Comparison of ENCODE assay signal across 8 mouse cellular contexts in genomic region chr10:14705072-14706066, GRCm38 (mm10). TPM values are rescaled to one million over a fixed set of nuclear protein-coding genes. Genes with fewer than 3 reads are reported as not detected.
DNase-seq lines count a peak whose midpoint lies in the region; ATAC-seq and TF ChIP-seq lines count a peak whose summit lies in the region.

Gene Vta1 (minus strand): TSS chr10:14705560.
Gene Nmbr (plus strand): TSS chr10:14705591.

- TF ChIP-seq CTCF in bone marrow, adult 2 months (IDR thresholded peaks at IDR 0.05; ENCODE audit: control insufficient read depth, insufficient read depth, low read length), result peak; percentile 78
- peak; percentile 93 for TF ChIP-seq CTCF in midbrain, postnatal 0 days (IDR thresholded peaks at IDR 0.05)

- no peaks in the 10 kb centered on the region for H3K4me1 ChIP-seq in bone marrow, adult 2 months (ENCODE audit: control insufficient read depth, insufficient read depth, low read length)
- H3K4me1 ChIP-seq in embryonic facial prominence, embryonic 15.5 days, result peaks cover 11% of the 10 kb centered on the region
- H3K4me1 ChIP-seq in limb, embryonic 14.5 days (ENCODE audit: control insufficient read depth, insufficient read depth, low read length), result peaks cover 12% of the 10 kb centered on the region
- H3K4me1 ChIP-seq in midbrain, postnatal 0 days (ENCODE audit: insufficient read depth, low read length), result 0 out of 2 replicates have a peak, but pooled peaks cover 4% of the 10 kb centered on the region

- ATAC-seq in embryonic facial prominence, embryonic 15.5 days (ENCODE audit: insufficient number of reproducible peaks, low FRiP score, low TSS enrichment, low read depth), result peak; percentile 94
- peak; percentile 98 for ATAC-seq in limb, embryonic 14.5 days (ENCODE audit: low FRiP score, low read depth)
- ATAC-seq in midbrain, postnatal 0 days (ENCODE audit: low FRiP score), result peak; percentile 97

- TF ChIP-seq POLR2A in bone marrow, adult 2 months (IDR thresholded peaks at IDR 0.05; ENCODE audit: borderline replicate concordance, control insufficient read depth, low read depth, low read length), result peak; percentile 60; the same call in 1 of the 2 replicates
- TF ChIP-seq POLR2A in limb, embryonic 14.5 days (IDR thresholded peaks at IDR 0.05; ENCODE audit: borderline replicate concordance, extremely low read depth, insufficient read depth, insufficient read length), result no peak

- peak within 1 kb of the TSS; percentile 53 for H3K4me2 ChIP-seq in embryonic facial prominence, embryonic 15.5 days (replicated peaks)
- H3K4me2 ChIP-seq in limb, embryonic 14.5 days (replicated peaks; ENCODE audit: low read depth, low read length, severe bottlenecking), result peak within 1 kb of the TSS; percentile 63
- peak within 1 kb of the TSS; percentile 66 for H3K4me2 ChIP-seq in midbrain, postnatal 0 days (ENCODE audit: low read depth, low read length, poor library complexity, severe bottlenecking)

- no peaks in the 10 kb centered on the region for H3K27me3 ChIP-seq in embryonic facial prominence, embryonic 15.5 days
- no peaks in the 10 kb centered on the region for H3K27me3 ChIP-seq in limb, embryonic 14.5 days (ENCODE audit: control insufficient read depth, insufficient read depth, low read length)
- H3K27me3 ChIP-seq in midbrain, postnatal 0 days (ENCODE audit: insufficient read depth, low read length), result no peaks in the 10 kb centered on the region

- peak within 1 kb of the TSS; percentile 92 for H3K4me3 ChIP-seq in bone marrow, adult 2 months (replicated peaks; ENCODE audit: control insufficient read depth, low read depth, low read length)
- H3K4me3 ChIP-seq in embryonic facial prominence, embryonic 15.5 days (replicated peaks), result peak within 1 kb of the TSS; percentile 95
- H3K4me3 ChIP-seq in limb, embryonic 14.5 days (replicated peaks; ENCODE audit: low read length), result peak within 1 kb of the TSS; percentile 97
- H3K4me3 ChIP-seq in midbrain, postnatal 0 days (ENCODE audit: low read depth, low read length), result peak within 1 kb of the TSS; percentile 69

- H3K9me3 ChIP-seq in embryonic facial prominence, embryonic 15.5 days (replicated peaks), result no peaks in the 10 kb centered on the region
- H3K9me3 ChIP-seq in limb, embryonic 14.5 days (ENCODE audit: control insufficient read depth, low read length), result no peaks in the 10 kb centered on the region
- H3K9me3 ChIP-seq in midbrain, postnatal 0 days (ENCODE audit: low read length), result no peaks in the 10 kb centered on the region

- under 1% methylated on average over 50 of the region's 50 CpGs for WGBS in bone marrow, adult 2 months
- under 1% methylated on average over 49 of the region's 50 CpGs for WGBS in embryonic facial prominence, embryonic 15.5 days
- WGBS in limb, embryonic 14.5 days, result under 1% methylated on average over 50 of the region's 50 CpGs
- under 1% methylated on average over 50 of the region's 50 CpGs for WGBS in midbrain, postnatal 0 days

- H3K9ac ChIP-seq in embryonic facial prominence, embryonic 15.5 days, result peak within 1 kb of the TSS; percentile 74
- peak within 1 kb of the TSS; percentile 82 for H3K9ac ChIP-seq in limb, embryonic 14.5 days (ENCODE audit: low read depth, low read length, severe bottlenecking)
- peak within 1 kb of the TSS; percentile 66 for H3K9ac ChIP-seq in midbrain, postnatal 0 days (replicated peaks; ENCODE audit: low read length, poor library complexity, severe bottlenecking)

- peak; percentile 98 for DNase-seq in 416B (ENCODE audit: low read depth)
- peak; percentile 100 for DNase-seq in heart, adult 8-10 months (ENCODE audit: low spot score)
- peak; percentile 99 for DNase-seq in kidney, adult 9 months
- DNase-seq in limb, embryonic 14.5 days (ENCODE audit: low spot score), result peak; percentile 97
- peak; percentile 99 for DNase-seq in midbrain, postnatal 0 days (ENCODE audit: low spot score)
- peak; percentile 89 to 92 for DNase-seq in spleen, postnatal 14 days (ENCODE audit: low spot score in 2 of 2)

- H3K27ac ChIP-seq in bone marrow, adult 2 months (ENCODE audit: control insufficient read depth, insufficient read depth, low read depth, low read length, poor library complexity), result peak within 1 kb of the TSS; percentile 60
- H3K27ac ChIP-seq in embryonic facial prominence, embryonic 15.5 days (replicated peaks), result peak within 1 kb of the TSS; percentile 66
- H3K27ac ChIP-seq in limb, embryonic 14.5 days (replicated peaks; ENCODE audit: low read depth, low read length), result peak within 1 kb of the TSS; percentile 43; the same call in 1 of the 2 replicates
- peak within 1 kb of the TSS; percentile 70 for H3K27ac ChIP-seq in midbrain, postnatal 0 days (ENCODE audit: low read depth, low read length)

- no peaks in the 10 kb centered on the region for H3K36me3 ChIP-seq in embryonic facial prominence, embryonic 15.5 days
- H3K36me3 ChIP-seq in limb, embryonic 14.5 days (ENCODE audit: control insufficient read depth, insufficient read depth, low read length), result no peaks in the 10 kb centered on the region
- no peaks in the 10 kb centered on the region for H3K36me3 ChIP-seq in midbrain, postnatal 0 days (ENCODE audit: insufficient read depth, low read length)

RNA-seq across cellular contexts. Expression of gene Vta1, which starts in this region (rescaled TPM):
- 24.7 and 27.5 TPM in 2 replicates for polyA plus RNA-seq in bone marrow, adult 2 months (2011; ENCODE audit: insufficient read depth, insufficient read length, low replicate concordance, missing spikeins)
- 88.9 and 89.9 TPM in 2 replicates for polyA plus RNA-seq in embryonic facial prominence, embryonic 15.5 days (2015; fragmentation: Nextera tagmentation; extraction: Ambion mirVana)
- 10 to 100 TPM; 20.8 to 36.7 (median 29.6) TPM for total RNA-seq in heart, adult 8-10 months (2022)
- 75.2 and 79.6 TPM in 2 replicates for polyA plus RNA-seq in limb, embryonic 14.5 days (2012; rRNA removed)
- polyA plus RNA-seq in limb, embryonic 14.5 days (2014; fragmentation: Nextera tagmentation; extraction: Ambion mirVana), result 95.9 and 103 TPM in 2 replicates
- 104 and 105 TPM in 2 replicates for total RNA-seq in midbrain, postnatal 0 days (2014; rRNA removed)
- 177 and 184 TPM in 2 replicates for polyA plus RNA-seq in midbrain, postnatal 0 days (2015; fragmentation: Nextera tagmentation; extraction: Ambion mirVana)

RNA-seq across cellular contexts. Expression of gene Nmbr, which starts in this region (rescaled TPM):
- not detected in 2 replicates for polyA plus RNA-seq in bone marrow, adult 2 months (2011; ENCODE audit: insufficient read depth, insufficient read length, low replicate concordance, missing spikeins)
- 0.28 and 0.56 TPM in 2 replicates for polyA plus RNA-seq in embryonic facial prominence, embryonic 15.5 days (2015; fragmentation: Nextera tagmentation; extraction: Ambion mirVana)
- total RNA-seq in heart, adult 8-10 months (2022), result under 1 TPM in 1 of 4 experiments, not detected in 3; 0.53 TPM
- 0.37 and 0.38 TPM in 2 replicates for polyA plus RNA-seq in limb, embryonic 14.5 days (2012; rRNA removed)
- polyA plus RNA-seq in limb, embryonic 14.5 days (2014; fragmentation: Nextera tagmentation; extraction: Ambion mirVana), result 0.33 TPM in 1 of 2 replicates, not detected in the other
- total RNA-seq in midbrain, postnatal 0 days (2014; rRNA removed), result 4.5 and 5.0 TPM in 2 replicates
- 2.8 and 3.3 TPM in 2 replicates for polyA plus RNA-seq in midbrain, postnatal 0 days (2015; fragmentation: Nextera tagmentation; extraction: Ambion mirVana)

Comparison
In these comparisons a context has a peak if more than half of its experiments do, and no peak if none do; other contexts are left out.
1. Peak in every context shown above with its lines: DNase-seq, ATAC-seq, H3K4me3 ChIP-seq and H3K27ac ChIP-seq.